ENCODE assay signal across 8 mouse cellular contexts in genomic region chr1:161247643-161248580, GRCm38 (mm10). TPM values are rescaled to one million over a fixed set of nuclear protein-coding genes. Genes with fewer than 3 reads are reported as not detected.
DNase-seq lines count a peak whose midpoint lies in the region; ATAC-seq and TF ChIP-seq lines count a peak whose summit lies in the region.

No protein-coding gene starts in this region.

- H3K4me2 ChIP-seq in hindbrain, embryonic 15.5 days = peak overlapping the region; percentile 94
- peak overlapping the region; percentile 95 for H3K4me2 ChIP-seq in liver, embryonic 15.5 days

- 29% methylated on average over 11 of the region's 11 CpGs for WGBS in liver, adult 2 months
- 74% methylated on average over 11 of the region's 11 CpGs for WGBS in hindbrain, embryonic 15.5 days
- WGBS in liver, embryonic 15.5 days (ENCODE audit: insufficient replicate concordance) = 70% methylated on average over 11 of the region's 11 CpGs

- TF ChIP-seq CTCF in liver, adult 2 months (IDR thresholded peaks at IDR 0.05; ENCODE audit: low read depth, low read length) = no peak

- H3K27me3 ChIP-seq in liver, adult 2 months (ENCODE audit: control insufficient read depth, insufficient read depth, low read length) = no peaks in the 10 kb centered on the region
- no peaks in the 10 kb centered on the region for H3K27me3 ChIP-seq in hindbrain, embryonic 15.5 days
- H3K27me3 ChIP-seq in liver, embryonic 15.5 days = no peaks in the 10 kb centered on the region

- no peak for ATAC-seq in hindbrain, embryonic 15.5 days (ENCODE audit: low FRiP score, low read depth)
- ATAC-seq in liver, embryonic 15.5 days (ENCODE audit: insufficient read depth) = no peak
- ATAC-seq in granulocyte monocyte progenitor cell, adult 5-6 weeks (replicated peaks; ENCODE audit: poor library complexity, severe bottlenecking) = no peak

- H3K9me3 ChIP-seq in hindbrain, embryonic 15.5 days = no peaks in the 10 kb centered on the region
- no peaks in the 10 kb centered on the region for H3K9me3 ChIP-seq in liver, embryonic 15.5 days (replicated peaks)

- TF ChIP-seq POLR2A in liver, adult 2 months (IDR thresholded peaks at IDR 0.05; ENCODE audit: extremely low read depth, insufficient read depth, low read length) = 0 out of 2 replicates have a peak, but pooled peaks have one; percentile 25

- H3K27ac ChIP-seq in liver, adult 2 months (replicated peaks; ENCODE audit: insufficient read depth, low read depth, low read length) = peak overlapping the region; percentile 83
- no peak overlapping the region for H3K27ac ChIP-seq in hindbrain, embryonic 15.5 days (replicated peaks)
- H3K27ac ChIP-seq in liver, embryonic 15.5 days (replicated peaks) = 0 out of 2 replicates have a peak overlapping the region, but pooled peaks have one; percentile 21

- intact Hi-C loops in gastrocnemius, postnatal 14 days (cut with DNase I; ENCODE audit: low total_unique reads) = no loop called here
- intact Hi-C loops in left cerebral cortex, postnatal 36 days (cut with DNase I) = no loop called here

- H3K4me3 ChIP-seq in liver, adult 2 months (ENCODE audit: insufficient read depth, low read depth, low read length) = peak overlapping the region; percentile 69
- no peak overlapping the region for H3K4me3 ChIP-seq in hindbrain, embryonic 15.5 days
- peak overlapping the region; percentile 88 for H3K4me3 ChIP-seq in liver, embryonic 15.5 days (replicated peaks)

- peaks cover 18% of the 10 kb centered on the region for H3K4me1 ChIP-seq in liver, adult 2 months (ENCODE audit: control insufficient read depth, insufficient read depth, low read length)
- peaks cover 35% of the 10 kb centered on the region for H3K4me1 ChIP-seq in hindbrain, embryonic 15.5 days (replicated peaks)
- H3K4me1 ChIP-seq in liver, embryonic 15.5 days (replicated peaks) = peaks cover 59% of the 10 kb centered on the region

- H3K36me3 ChIP-seq in liver, adult 2 months (ENCODE audit: control insufficient read depth, insufficient read depth, low read length) = peaks cover 38% of the 10 kb centered on the region
- peaks cover 11% of the 10 kb centered on the region; the same call in 1 of the 2 replicates for H3K36me3 ChIP-seq in hindbrain, embryonic 15.5 days
- H3K36me3 ChIP-seq in liver, embryonic 15.5 days (replicated peaks) = peaks cover 44% of the 10 kb centered on the region

- H3K9ac ChIP-seq in liver, adult 2 months (ENCODE audit: low read depth, low read length) = peak overlapping the region; percentile 58; the same call in 1 of the 2 replicates
- H3K9ac ChIP-seq in hindbrain, embryonic 15.5 days = no peak overlapping the region
- no peak overlapping the region for H3K9ac ChIP-seq in liver, embryonic 15.5 days

- peak; percentile 96 for DNase-seq in liver, adult 2 months (ENCODE audit: extremely low read depth, low read depth, low spot score)
- DNase-seq in liver = no peak
- peak; percentile 68 to 72 for DNase-seq in adrenal gland, postnatal 36 days
- no peak for DNase-seq in gastrocnemius, postnatal 14 days
- no peak for DNase-seq in left cerebral cortex, postnatal 36 days (ENCODE audit: low spot score in 2 of 2)

- H3K79me2 ChIP-seq in liver, adult 2 months (ENCODE audit: control insufficient read depth, insufficient read depth, low read length) = peaks cover 13% of the 10 kb centered on the region; the same call in 1 of the 2 replicates

RNA-seq across cellular contexts. Expression of gene Prdx6, which starts 3.1 kb away (rescaled TPM):
- 413 and 458 TPM in 2 replicates for total RNA-seq in liver, adult 2 months (2014; rRNA removed)
- polyA plus RNA-seq in liver, adult 2 months (2012; rRNA removed) = 221 and 315 TPM in 2 replicates
- 100 to 1,000 TPM; 279 to 620 TPM for total RNA-seq in adrenal gland, postnatal 36 days (2021)
- polyA plus RNA-seq in hindbrain, embryonic 15.5 days (2015; fragmentation: Nextera tagmentation; extraction: Ambion mirVana) = 170 and 181 TPM in 2 replicates
- 354 and 355 TPM in 2 replicates for polyA plus RNA-seq in liver, embryonic 15.5 days (2015; fragmentation: Nextera tagmentation; extraction: Ambion mirVana)
- total RNA-seq in granulocyte monocyte progenitor cell, adult 5-6 weeks (2014; fragmentation: Nextera tagmentation) = 217 and 261 TPM in 2 replicates
- total RNA-seq in granulocyte monocyte progenitor cell, adult 5-6 weeks (2017) = 373 and 405 TPM in 2 replicates
- 10 to 100 TPM; 70.1 to 78.6 TPM for total RNA-seq in gastrocnemius, postnatal 14 days (2021)
- total RNA-seq in left cerebral cortex, postnatal 36 days (2021) = 100 to 1,000 TPM; 310 to 351 TPM

Comparison
In these comparisons a context has a peak if more than half of its experiments do, and no peak if none do; other contexts are left out.
1. DNase-seq: peak in liver, adult 2 months (single experiment) and adrenal gland, postnatal 36 days (2 of 2); none in liver (single experiment), gastrocnemius, postnatal 14 days (single experiment) and left cerebral cortex, postnatal 36 days (0 of 2).